ENCODE assay signal across 27 mouse cellular contexts in the genomic region with DNA sequence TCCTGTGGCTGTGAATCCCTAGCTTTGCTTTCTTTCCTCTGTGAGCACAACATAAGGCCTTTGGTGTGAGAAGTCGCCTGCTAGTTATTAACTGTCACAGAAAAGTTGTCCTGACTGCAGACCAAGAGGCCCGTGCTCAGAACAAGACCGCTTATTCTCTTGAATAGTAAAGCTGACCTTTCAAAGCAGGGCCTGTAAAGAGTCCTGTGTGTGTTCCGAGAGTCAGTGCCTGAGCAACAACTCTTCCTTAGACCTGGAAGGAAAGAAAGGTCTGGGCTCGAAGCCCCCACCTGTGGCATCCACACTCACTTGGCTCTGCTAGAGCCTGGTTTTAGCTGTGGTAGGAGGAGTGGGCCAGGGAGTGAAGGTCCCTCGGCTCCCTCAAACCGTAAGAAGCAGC. TPM values are rescaled to one million over a fixed set of nuclear protein-coding genes. Genes with fewer than 3 reads are reported as not detected.
DNase-seq lines count a peak whose midpoint lies in the region; ATAC-seq and TF ChIP-seq lines count a peak whose summit lies in the region.
"Had no signal": no experiment of that assay in that cellular context is flagged by ENCODE, and none has a peak within 500 bp of the region (broad histone marks: within the 10 kb centered on the region; RNA-seq: fewer than 3 reads in every experiment).

No protein-coding gene starts in this region.

- peak; percentile 22 for DNase-seq in embryo, embryonic 11 days
- DNase-seq in embryo, embryonic 9.5 days (ENCODE audit: extremely low spot score): no peak
- DNase-seq in hindbrain, embryonic 10.5 days (ENCODE audit: low spot score): peak; percentile 37
- no peak for DNase-seq in hindbrain, embryonic 14.5 days (ENCODE audit: low spot score)
- DNase-seq in midbrain, embryonic 11.5 days (ENCODE audit: low spot score, missing footprints): peak; percentile 93
- DNase-seq in midbrain, embryonic 14.5 days: no peak
- no peak for DNase-seq in kidney, adult 2 months
- DNase-seq: adrenal gland, postnatal 10 days; adrenal gland, postnatal 36 days; B cell, adult 2 months; cerebellum, adult 18-20 months; gastrocnemius, postnatal 25 days; heart, adult 18-20 months; heart, postnatal 10 days; heart, postnatal 36 days had no signal

- H3K9me3 ChIP-seq in hindbrain, embryonic 10.5 days: peaks cover 8% of the 10 kb centered on the region
- peaks cover 7% of the 10 kb centered on the region; the same call in 1 of the 2 replicates for H3K9me3 ChIP-seq in hindbrain, embryonic 14.5 days (ENCODE audit: control insufficient read depth, low read length)
- no peaks in the 10 kb centered on the region; the same call in 1 of the 2 replicates for H3K9me3 ChIP-seq in midbrain, embryonic 11.5 days (ENCODE audit: control insufficient read depth, low read length)
- 0 out of 2 replicates have a peak, but pooled peaks cover 6% of the 10 kb centered on the region for H3K9me3 ChIP-seq in midbrain, embryonic 14.5 days (ENCODE audit: control insufficient read depth, low read length)
- H3K9me3 ChIP-seq: embryonic facial prominence, embryonic 12.5 days; embryonic facial prominence, embryonic 15.5 days; heart, embryonic 15.5 days had no signal

- no peak for TF ChIP-seq CTCF in kidney, adult 2 months (conservative IDR thresholded peaks at IDR 0.05; ENCODE audit: insufficient read depth, insufficient read length, low read depth, low read length)

- H3K4me1 ChIP-seq in hindbrain, embryonic 10.5 days (replicated peaks): peaks cover 36% of the 10 kb centered on the region
- H3K4me1 ChIP-seq in hindbrain, embryonic 14.5 days (replicated peaks; ENCODE audit: control insufficient read depth, insufficient read depth, low read length): no peaks in the 10 kb centered on the region; the same call in none of the 2 replicates
- peaks cover 4% of the 10 kb centered on the region for H3K4me1 ChIP-seq in midbrain, embryonic 11.5 days (ENCODE audit: control insufficient read depth, insufficient read depth, low read length)
- H3K4me1 ChIP-seq in midbrain, embryonic 14.5 days (ENCODE audit: control insufficient read depth, insufficient read depth, low read length): 0 out of 2 replicates have a peak, but pooled peaks cover under 1% of the 10 kb centered on the region
- H3K4me1 ChIP-seq in kidney, adult 2 months (ENCODE audit: control insufficient read depth, insufficient read depth, low read length): no peaks in the 10 kb centered on the region

- H3K4me3 ChIP-seq in hindbrain, embryonic 10.5 days: no peak overlapping the region
- no peak overlapping the region for H3K4me3 ChIP-seq in hindbrain, embryonic 14.5 days (replicated peaks; ENCODE audit: low read length)
- H3K4me3 ChIP-seq in midbrain, embryonic 11.5 days (ENCODE audit: low read depth, low read length): no peak overlapping the region
- no peak overlapping the region for H3K4me3 ChIP-seq in midbrain, embryonic 14.5 days (replicated peaks; ENCODE audit: low read depth, low read length)
- H3K4me3 ChIP-seq in kidney, adult 2 months (ENCODE audit: insufficient read depth, low read depth, low read length): no peak overlapping the region
- H3K4me3 ChIP-seq: embryonic facial prominence, embryonic 12.5 days; embryonic facial prominence, embryonic 15.5 days; forebrain, embryonic 12.5 days; heart, embryonic 12.5 days; heart, embryonic 15.5 days; hindbrain, embryonic 12.5 days had no signal

- no peaks in the 10 kb centered on the region for H3K36me3 ChIP-seq in hindbrain, embryonic 10.5 days
- H3K36me3 ChIP-seq in hindbrain, embryonic 14.5 days (replicated peaks; ENCODE audit: control insufficient read depth, insufficient read depth): no peaks in the 10 kb centered on the region
- H3K36me3 ChIP-seq in midbrain, embryonic 11.5 days (ENCODE audit: control insufficient read depth, insufficient read depth, low read length): no peaks in the 10 kb centered on the region
- no peaks in the 10 kb centered on the region for H3K36me3 ChIP-seq in midbrain, embryonic 14.5 days (ENCODE audit: control insufficient read depth, insufficient read depth, low read length)
- H3K36me3 ChIP-seq in kidney, adult 2 months (ENCODE audit: control insufficient read depth, insufficient read depth, low read length): no peaks in the 10 kb centered on the region
- H3K36me3 ChIP-seq: embryonic facial prominence, embryonic 12.5 days; embryonic facial prominence, embryonic 15.5 days; forebrain, embryonic 12.5 days; G1E; heart, embryonic 12.5 days; heart, embryonic 15.5 days; hindbrain, embryonic 12.5 days had no signal

- no peak for TF ChIP-seq POLR2A in kidney, adult 2 months (IDR thresholded peaks at IDR 0.05; ENCODE audit: low read depth, low read length)

- no peak overlapping the region for H3K9ac ChIP-seq in hindbrain, embryonic 14.5 days
- no peak overlapping the region for H3K9ac ChIP-seq in midbrain, embryonic 11.5 days (ENCODE audit: low read length)
- H3K9ac ChIP-seq in midbrain, embryonic 14.5 days (replicated peaks; ENCODE audit: low read length): no peak overlapping the region
- H3K9ac ChIP-seq: embryonic facial prominence, embryonic 12.5 days; embryonic facial prominence, embryonic 15.5 days; forebrain, embryonic 12.5 days; heart, embryonic 12.5 days; heart, embryonic 15.5 days; hindbrain, embryonic 12.5 days had no signal

- peaks cover 97% of the 10 kb centered on the region for H3K27me3 ChIP-seq in hindbrain, embryonic 10.5 days (ENCODE audit: insufficient read depth, poor library complexity, severe bottlenecking)
- peaks cover 87% of the 10 kb centered on the region for H3K27me3 ChIP-seq in hindbrain, embryonic 14.5 days (ENCODE audit: control insufficient read depth, insufficient read depth, low read length)
- peaks cover 67% of the 10 kb centered on the region for H3K27me3 ChIP-seq in midbrain, embryonic 11.5 days (ENCODE audit: control insufficient read depth, insufficient read depth, low read length)
- H3K27me3 ChIP-seq in midbrain, embryonic 14.5 days (ENCODE audit: control insufficient read depth, insufficient read depth, low read length): peaks cover 61% of the 10 kb centered on the region
- peaks cover 4% of the 10 kb centered on the region for H3K27me3 ChIP-seq in kidney, adult 2 months (replicated peaks; ENCODE audit: control insufficient read depth, insufficient read depth, low read length)

- H3K4me2 ChIP-seq in hindbrain, embryonic 14.5 days (replicated peaks): no peak overlapping the region
- H3K4me2 ChIP-seq in midbrain, embryonic 11.5 days: no peak overlapping the region
- H3K4me2 ChIP-seq in midbrain, embryonic 14.5 days (ENCODE audit: low read length): no peak overlapping the region
- H3K4me2 ChIP-seq: embryonic facial prominence, embryonic 12.5 days; embryonic facial prominence, embryonic 15.5 days; forebrain, embryonic 12.5 days; heart, embryonic 12.5 days; heart, embryonic 15.5 days; hindbrain, embryonic 12.5 days had no signal

- 10% methylated on average over 7 of the region's 7 CpGs for WGBS in hindbrain, embryonic 10.5 days
- WGBS in hindbrain, embryonic 14.5 days: 20% methylated on average over 7 of the region's 7 CpGs
- 16% methylated on average over 7 of the region's 7 CpGs for WGBS in midbrain, embryonic 11.5 days
- WGBS in midbrain, embryonic 14.5 days: 22% methylated on average over 7 of the region's 7 CpGs
- 51% methylated on average over 7 of the region's 7 CpGs for WGBS in kidney, adult 2 months

- no peak overlapping the region for H3K27ac ChIP-seq in hindbrain, embryonic 10.5 days
- H3K27ac ChIP-seq in hindbrain, embryonic 14.5 days: no peak overlapping the region
- no peak overlapping the region for H3K27ac ChIP-seq in midbrain, embryonic 11.5 days (ENCODE audit: low read depth, low read length)
- H3K27ac ChIP-seq in midbrain, embryonic 14.5 days (replicated peaks; ENCODE audit: low read depth, low read length): no peak overlapping the region
- H3K27ac ChIP-seq in kidney, adult 2 months (ENCODE audit: insufficient read depth, low read depth, low read length): no peak overlapping the region
- H3K27ac ChIP-seq: embryonic facial prominence, embryonic 12.5 days; embryonic facial prominence, embryonic 15.5 days; forebrain, embryonic 12.5 days; heart, embryonic 15.5 days; hindbrain, embryonic 12.5 days; hindbrain, postnatal 0 days had no signal

- ATAC-seq in hindbrain, embryonic 14.5 days (ENCODE audit: low FRiP score): no peak
- no peak for ATAC-seq in midbrain, embryonic 11.5 days (ENCODE audit: low FRiP score)
- ATAC-seq in midbrain, embryonic 14.5 days (ENCODE audit: low FRiP score, low TSS enrichment): no peak
- ATAC-seq: hindbrain, postnatal 0 days; inflammation-experienced regulatory T-cells, adult 6 months; intestine, embryonic 16.5 days; Patski had no signal

RNA-seq across cellular contexts. Expression of a gene that starts 8.3 kb away (rescaled TPM):
- polyA plus RNA-seq in hindbrain, embryonic 10.5 days (2016; fragmentation: Nextera tagmentation; extraction: Ambion mirVana): 11.9 and 17.9 TPM in 2 replicates
- polyA plus RNA-seq in hindbrain, embryonic 14.5 days (2014; fragmentation: Nextera tagmentation; extraction: Ambion mirVana): 21.2 and 23.0 TPM in 2 replicates
- polyA plus RNA-seq in midbrain, embryonic 11.5 days (2014; fragmentation: Nextera tagmentation; extraction: Ambion mirVana): 1.9 and 2.9 TPM in 2 replicates
- polyA plus RNA-seq in midbrain, embryonic 14.5 days (2014; fragmentation: Nextera tagmentation; extraction: Ambion mirVana): 3.3 and 6.2 TPM in 2 replicates
- not detected in 2 replicates for polyA plus RNA-seq in kidney, adult 2 months (2012; rRNA removed)
- polyA plus RNA-seq: gonadal fat pad, adult 2 months; heart, embryonic 12.5 days; inflammation-experienced regulatory T-cells, adult 6 months; intestine, embryonic 16.5 days had no signal

RNA-seq across cellular contexts. Expression of a gene that starts 32.1 kb away (rescaled TPM):
- 691 and 1,253 TPM in 2 replicates for polyA plus RNA-seq in hindbrain, embryonic 10.5 days (2016; fragmentation: Nextera tagmentation; extraction: Ambion mirVana)
- 418 and 450 TPM in 2 replicates for polyA plus RNA-seq in hindbrain, embryonic 14.5 days (2014; fragmentation: Nextera tagmentation; extraction: Ambion mirVana)
- 1,003 and 1,036 TPM in 2 replicates for polyA plus RNA-seq in midbrain, embryonic 11.5 days (2014; fragmentation: Nextera tagmentation; extraction: Ambion mirVana)
- 485 and 506 TPM in 2 replicates for polyA plus RNA-seq in midbrain, embryonic 14.5 days (2014; fragmentation: Nextera tagmentation; extraction: Ambion mirVana)
- polyA plus RNA-seq in kidney, adult 2 months (2012; rRNA removed): 77.9 and 98.2 TPM in 2 replicates

RNA-seq across cellular contexts. Expression of a gene that starts 47.9 kb away (rescaled TPM):
- 5.9 and 7.7 TPM in 2 replicates for polyA plus RNA-seq in hindbrain, embryonic 10.5 days (2016; fragmentation: Nextera tagmentation; extraction: Ambion mirVana)
- 9.0 and 10.1 TPM in 2 replicates for polyA plus RNA-seq in hindbrain, embryonic 14.5 days (2014; fragmentation: Nextera tagmentation; extraction: Ambion mirVana)
- polyA plus RNA-seq in midbrain, embryonic 11.5 days (2014; fragmentation: Nextera tagmentation; extraction: Ambion mirVana): 3.9 and 5.2 TPM in 2 replicates
- 4.7 and 5.5 TPM in 2 replicates for polyA plus RNA-seq in midbrain, embryonic 14.5 days (2014; fragmentation: Nextera tagmentation; extraction: Ambion mirVana)
- 0.50 and 0.52 TPM in 2 replicates for polyA plus RNA-seq in kidney, adult 2 months (2012; rRNA removed)
- polyA plus RNA-seq: G1E; inflammation-experienced regulatory T-cells, adult 6 months had no signal

Comparison
In these comparisons a context has a peak if more than half of its experiments do, and no peak if none do; other contexts are left out.
1. DNase-seq: peak in embryo, embryonic 11 days (single experiment), hindbrain, embryonic 10.5 days (single experiment) and midbrain, embryonic 11.5 days (single experiment); none in embryo, embryonic 9.5 days (single experiment), hindbrain, embryonic 14.5 days (single experiment), midbrain, embryonic 14.5 days (single experiment) and kidney, adult 2 months (single experiment).